Mouse (Mus musculus) forebrain, embryonic 14.5 days (tissue): ENCODE results near the gene Hist1h4a. TPM values are rescaled to one million over a fixed set of nuclear protein-coding genes. Genes with fewer than 3 reads are reported as not detected.
"Not testable (repeated sequence)": the region's sequence is repeated elsewhere in the genome, so short reads cannot be mapped to it uniquely, and the experiment has no call there.

Source experiments
- ATAC-seq: fragments of 200-750 bp; cut with Nextera tagmentation; 2 replicates; pipeline ENCODE4 v1.8.0; 2017; ENCODE audit warnings: mild to moderate bottlenecking, moderate library complexity
- DNase-seq: peaks from one replicate; pipeline ENCODE4 v3.0.0-alpha.2; 2015; ENCODE audit warnings: low spot score
- H3K27ac ChIP-seq: fragments of 300-500 bp; sonication (generic); 2 replicates; pipeline ENCODE4 v1.5.1; 2014; ENCODE audit warnings: low read depth, mild to moderate bottlenecking, control low read depth, low read length, moderate library complexity
- H3K27me3 ChIP-seq: fragments of 300-500 bp; sonication (generic); replicated peaks from 2 replicates; pipeline ENCODE4 v1.6.1; 2014; ENCODE audit warnings: low read length, control low read depth, mixed read lengths; ENCODE audit not compliant: control insufficient read depth, insufficient read depth
- H3K36me3 ChIP-seq: fragments of 300-500 bp; sonication (generic); 2 replicates; pipeline ENCODE4 v1.6.1; 2014; ENCODE audit warnings: low read length, control low read depth; ENCODE audit not compliant: control insufficient read depth, insufficient read depth
- H3K4me1 ChIP-seq: fragments of 300-500 bp; sonication (generic); 2 replicates; pipeline ENCODE4 v1.6.1; 2014; ENCODE audit warnings: antibody characterized with exemption, low read length, control low read depth; ENCODE audit not compliant: control insufficient read depth, insufficient read depth
- H3K4me2 ChIP-seq: fragments of 300-500 bp; sonication (generic); 2 replicates; pipeline ENCODE4 v1.6.1; 2014; ENCODE audit warnings: mild to moderate bottlenecking, control low read depth, low read length
- H3K4me3 ChIP-seq: fragments of 300-500 bp; sonication (generic); 2 replicates; pipeline ENCODE4 v1.5.1; 2014; ENCODE audit warnings: low read depth, low read length, control low read depth
- H3K9ac ChIP-seq: fragments of 300-500 bp; sonication (generic); 2 replicates; pipeline ENCODE4 v1.6.1; 2014; ENCODE audit warnings: mild to moderate bottlenecking, low read length, control low read depth, moderate library complexity
- H3K9me3 ChIP-seq: fragments of 300-500 bp; sonication (generic); replicated peaks from 2 replicates; pipeline ENCODE4 v1.6.1; 2016; ENCODE audit warnings: low read length, control low read depth, mixed read lengths; ENCODE audit not compliant: control insufficient read depth
- whole genome bisulfite sequencing: fragments of 180-500 bp; shearing (Covaris S2); extraction: QIAGEN DNeasy Blood & Tissue Kit; methylation state at CpG from one replicate; pipeline ENCODE4 v1.1.7; 2014; 5-methylcytosine and 5-hydroxymethylcytosine counted together
- polyA plus RNA-seq: library from polyadenylated mRNA; unstranded; fragments of >200 nt; fragmentation: Nextera tagmentation; extraction: Ambion mirVana; gene quantifications from 2 replicates; pipeline ENCODE4 v1.2.1, GENCODE M21; 2014

Hist1h4a gene
- polyA plus RNA-seq, 1 experiment from 2014 or later: 0.97 TPM

- H3K4me3 ChIP-seq: peak overlapping the region; percentile 26
- H3K27ac ChIP-seq: peak overlapping the region; percentile 65
- H3K9me3 ChIP-seq: no peaks in the 10 kb centered on the region
- peaks cover 9% of the 10 kb centered on the region for H3K4me1 ChIP-seq
- no peaks in the 10 kb centered on the region for H3K36me3 ChIP-seq
- peak overlapping the region; percentile 54; the same call in 1 of the 2 replicates for H3K9ac ChIP-seq
- H3K27me3 ChIP-seq: no peaks in the 10 kb centered on the region
- no peak for ATAC-seq
- WGBS: under 1% methylated on average over 6 of the region's 6 CpGs
- H3K4me2 ChIP-seq: peak overlapping the region; percentile 50
- DNase-seq: no peak
Measured at GRCm38 (mm10) chr13:23752742-23753172, 8.3 kb downstream of the Hist1h4a start.

- H3K9ac ChIP-seq: peak within 1 kb of the TSS; percentile 64
- peak within 1 kb of the TSS; percentile 96 for H3K27ac ChIP-seq
- ATAC-seq (peak; percentile 85), DNase-seq (peak; percentile 98)
- H3K9me3 ChIP-seq, H3K36me3 ChIP-seq, H3K27me3 ChIP-seq: not testable (repeated sequence)
- peak within 1 kb of the TSS; percentile 40 for H3K4me3 ChIP-seq
- H3K4me2 ChIP-seq: peak within 1 kb of the TSS; percentile 59
- 0% methylated on average over 16 of the region's 47 CpGs for WGBS
- H3K4me1 ChIP-seq: peaks cover 11% of the 10 kb centered on the region
Measured at GRCm38 (mm10) chr13:23752067-23752741, 8.8 kb downstream of the Hist1h4a start, which contains the start of gene Hist1h3b. Hist1h3b (plus strand) TSS chr13:23752267.

- peak overlapping the region; percentile 59 for H3K4me2 ChIP-seq
- peak; percentile 25 for ATAC-seq
- peak overlapping the region; percentile 64 for H3K9ac ChIP-seq
- H3K36me3 ChIP-seq: no peaks in the 10 kb centered on the region
- WGBS: under 1% methylated on average over 11 of the region's 11 CpGs
- peak; percentile 41 for DNase-seq
- H3K9me3 ChIP-seq: no peaks in the 10 kb centered on the region
- peaks cover 13% of the 10 kb centered on the region for H3K4me1 ChIP-seq
- peak overlapping the region; percentile 96 for H3K27ac ChIP-seq
- H3K4me3 ChIP-seq: peak overlapping the region; percentile 40
- no peaks in the 10 kb centered on the region for H3K27me3 ChIP-seq
Measured at GRCm38 (mm10) chr13:23751478-23751956, 9.5 kb downstream of the Hist1h4a start.

GRCm38 (mm10) chr13:23750839-23751477, 10.1 kb downstream of the Hist1h4a start, which contains the start of gene Hist1h2ab:
Hist1h2ab (plus strand) TSS chr13:23751126.
- ATAC-seq (peak; percentile 57), DNase-seq (peak; percentile 94)
- not testable (repeated sequence) for H3K27me3 ChIP-seq, H3K9me3 ChIP-seq, H3K36me3 ChIP-seq
- H3K27ac ChIP-seq: peak within 1 kb of the TSS; percentile 96
- peak within 1 kb of the TSS; percentile 59 for H3K4me2 ChIP-seq
- peak within 1 kb of the TSS; percentile 40 for H3K4me3 ChIP-seq
- H3K9ac ChIP-seq: peak within 1 kb of the TSS; percentile 64
- peaks cover 13% of the 10 kb centered on the region for H3K4me1 ChIP-seq
- WGBS: under 1% methylated on average over 22 of the region's 47 CpGs

GRCm38 (mm10) chr13:23749563-23750121, 11.4 kb downstream of the Hist1h4a start:
- Histone ChIP-seq H3K36me3 (no peaks in the 10 kb centered on the region), H3K4me1 (peaks cover 13% of the 10 kb centered on the region), H3K4me3 (no peak overlapping the region), H3K9ac (no peak overlapping the region), H3K27ac (no peak overlapping the region; the same call in 1 of the 2 replicates), H3K4me2 (no peak overlapping the region), H3K9me3 (no peaks in the 10 kb centered on the region), H3K27me3 (no peaks in the 10 kb centered on the region)
- 90% methylated on average over 5 of the region's 5 CpGs for WGBS
- DNase-seq (no peak), ATAC-seq (no peak)

GRCm38 (mm10) chr13:23747892-23748288, 13.1 kb downstream of the Hist1h4a start:
- H3K27me3 ChIP-seq: no peaks in the 10 kb centered on the region
- no peaks in the 10 kb centered on the region for H3K9me3 ChIP-seq
- peak overlapping the region; percentile 58; the same call in 1 of the 2 replicates for H3K9ac ChIP-seq
- no peak for ATAC-seq
- peaks cover 13% of the 10 kb centered on the region for H3K4me1 ChIP-seq
- no peaks in the 10 kb centered on the region for H3K36me3 ChIP-seq
- peak; percentile 42 for DNase-seq
- no peak overlapping the region for H3K4me3 ChIP-seq
- 4% methylated on average over 4 of the region's 4 CpGs for WGBS
- peak overlapping the region; percentile 54 for H3K4me2 ChIP-seq
- H3K27ac ChIP-seq: peak overlapping the region; percentile 97

- ATAC-seq: no peak
- Histone ChIP-seq H3K27ac (peak overlapping the region; percentile 97), H3K9ac (peak overlapping the region; percentile 58), H3K4me2 (peak overlapping the region; percentile 54), H3K4me1 (peaks cover 11% of the 10 kb centered on the region), H3K27me3 (no peaks in the 10 kb centered on the region), H3K4me3 (peak overlapping the region; percentile 38), H3K36me3 (no peaks in the 10 kb centered on the region), H3K9me3 (no peaks in the 10 kb centered on the region)
- WGBS: 2% methylated on average over 12 of the region's 13 CpGs
- DNase-seq: peak; percentile 29
Measured at GRCm38 (mm10) chr13:23747081-23747891, 13.7 kb downstream of the Hist1h4a start.
